ENCODE assay signal across 8 mouse cellular contexts in genomic region chr1:181851521-181852310, GRCm38 (mm10). TPM values are rescaled to one million over a fixed set of nuclear protein-coding genes. Genes with fewer than 3 reads are reported as not detected.
DNase-seq lines count a peak whose midpoint lies in the region; ATAC-seq and TF ChIP-seq lines count a peak whose summit lies in the region.

No protein-coding gene starts in this region.

- H3K27ac ChIP-seq in lung, embryonic 15.5 days: peak overlapping the region; percentile 89; the same call in 1 of the 2 replicates
- peak overlapping the region; percentile 69 for H3K27ac ChIP-seq in heart, embryonic 15.5 days
- H3K27ac ChIP-seq in limb, embryonic 14.5 days (replicated peaks; ENCODE audit: low read depth, low read length): no peak overlapping the region
- H3K27ac ChIP-seq in hindbrain, embryonic 12.5 days: no peak overlapping the region

- no peaks in the 10 kb centered on the region for H3K9me3 ChIP-seq in lung, embryonic 15.5 days
- H3K9me3 ChIP-seq in heart, embryonic 15.5 days (replicated peaks): no peaks in the 10 kb centered on the region
- H3K9me3 ChIP-seq in limb, embryonic 14.5 days (ENCODE audit: control insufficient read depth, low read length): no peaks in the 10 kb centered on the region
- H3K9me3 ChIP-seq in hindbrain, embryonic 12.5 days (replicated peaks): no peaks in the 10 kb centered on the region

- H3K9ac ChIP-seq in lung, embryonic 15.5 days: no peak overlapping the region
- no peak overlapping the region for H3K9ac ChIP-seq in heart, embryonic 15.5 days
- H3K9ac ChIP-seq in limb, embryonic 14.5 days (ENCODE audit: low read depth, low read length, severe bottlenecking): no peak overlapping the region
- H3K9ac ChIP-seq in hindbrain, embryonic 12.5 days: no peak overlapping the region

- no peak for TF ChIP-seq POLR2A in limb, embryonic 14.5 days (IDR thresholded peaks at IDR 0.05; ENCODE audit: borderline replicate concordance, extremely low read depth, insufficient read depth, insufficient read length)

- H3K36me3 ChIP-seq in lung, embryonic 15.5 days: no peaks in the 10 kb centered on the region
- H3K36me3 ChIP-seq in heart, embryonic 15.5 days: no peaks in the 10 kb centered on the region
- no peaks in the 10 kb centered on the region for H3K36me3 ChIP-seq in limb, embryonic 14.5 days (ENCODE audit: control insufficient read depth, insufficient read depth, low read length)
- no peaks in the 10 kb centered on the region for H3K36me3 ChIP-seq in hindbrain, embryonic 12.5 days

- no peaks in the 10 kb centered on the region for H3K27me3 ChIP-seq in lung, embryonic 15.5 days
- no peaks in the 10 kb centered on the region for H3K27me3 ChIP-seq in heart, embryonic 15.5 days
- H3K27me3 ChIP-seq in limb, embryonic 14.5 days (ENCODE audit: control insufficient read depth, insufficient read depth, low read length): no peaks in the 10 kb centered on the region
- no peaks in the 10 kb centered on the region for H3K27me3 ChIP-seq in hindbrain, embryonic 12.5 days

- no peak for ATAC-seq in lung, embryonic 15.5 days (ENCODE audit: borderline replicate concordance, extremely low read depth, low FRiP score, low TSS enrichment)
- no peak for ATAC-seq in heart, embryonic 15.5 days (replicated peaks; ENCODE audit: insufficient number of reproducible peaks, insufficient read depth, low FRiP score, low read depth)
- no peak for ATAC-seq in limb, embryonic 14.5 days (ENCODE audit: low FRiP score, low read depth)
- no peak for ATAC-seq in hindbrain, embryonic 12.5 days (ENCODE audit: low FRiP score)

- peak overlapping the region; percentile 57 for H3K4me2 ChIP-seq in lung, embryonic 15.5 days
- peak overlapping the region; percentile 65 for H3K4me2 ChIP-seq in heart, embryonic 15.5 days
- H3K4me2 ChIP-seq in limb, embryonic 14.5 days (replicated peaks; ENCODE audit: low read depth, low read length, severe bottlenecking): no peak overlapping the region
- H3K4me2 ChIP-seq in hindbrain, embryonic 12.5 days (replicated peaks): no peak overlapping the region

- peaks cover 17% of the 10 kb centered on the region for H3K4me1 ChIP-seq in lung, embryonic 15.5 days
- H3K4me1 ChIP-seq in heart, embryonic 15.5 days (replicated peaks): peaks cover 20% of the 10 kb centered on the region
- H3K4me1 ChIP-seq in limb, embryonic 14.5 days (ENCODE audit: control insufficient read depth, insufficient read depth, low read length): peaks cover 8% of the 10 kb centered on the region; the same call in 1 of the 2 replicates
- peaks cover 7% of the 10 kb centered on the region for H3K4me1 ChIP-seq in hindbrain, embryonic 12.5 days

- H3K4me3 ChIP-seq in lung, embryonic 15.5 days: no peak overlapping the region
- peak overlapping the region; percentile 34; the same call in 1 of the 2 replicates for H3K4me3 ChIP-seq in heart, embryonic 15.5 days
- no peak overlapping the region for H3K4me3 ChIP-seq in limb, embryonic 14.5 days (replicated peaks; ENCODE audit: low read length)
- H3K4me3 ChIP-seq in hindbrain, embryonic 12.5 days: no peak overlapping the region

- 62% methylated on average over 12 of the region's 12 CpGs for WGBS in lung, embryonic 15.5 days
- WGBS in heart, embryonic 15.5 days: 52% methylated on average over 12 of the region's 12 CpGs
- WGBS in limb, embryonic 14.5 days: 76% methylated on average over 12 of the region's 12 CpGs
- WGBS in hindbrain, embryonic 12.5 days: 91% methylated on average over 12 of the region's 12 CpGs

- no peak for DNase-seq in lung, postnatal 25 days (ENCODE audit: low spot score)
- peak; percentile 46 to 63 for DNase-seq in frontal cortex, postnatal 36 days (ENCODE audit: low spot score in 2 of 2)
- DNase-seq in limb, embryonic 14.5 days (ENCODE audit: low spot score): peak; percentile 47
- no peak for DNase-seq in embryo, embryonic 9.5 days (ENCODE audit: extremely low spot score)
- DNase-seq in kidney, postnatal 4 days: no peak

RNA-seq across cellular contexts. Expression of gene Lbr, which starts 8.9 kb away (rescaled TPM):
- 131 and 137 TPM in 2 replicates for polyA plus RNA-seq in lung, embryonic 15.5 days (2015; fragmentation: Nextera tagmentation; extraction: Ambion mirVana)
- polyA plus RNA-seq in heart, embryonic 15.5 days (2015; fragmentation: Nextera tagmentation; extraction: Ambion mirVana): 55.7 and 74.5 TPM in 2 replicates
- polyA plus RNA-seq in limb, embryonic 14.5 days (2012; rRNA removed): 45.0 and 52.8 TPM in 2 replicates
- 112 and 115 TPM in 2 replicates for polyA plus RNA-seq in limb, embryonic 14.5 days (2014; fragmentation: Nextera tagmentation; extraction: Ambion mirVana)
- polyA plus RNA-seq in hindbrain, embryonic 12.5 days (2016; fragmentation: Nextera tagmentation; extraction: Ambion mirVana): 95.2 and 98.0 TPM in 2 replicates

Comparison
In these comparisons a context has a peak if more than half of its experiments do, and no peak if none do; other contexts are left out.
1. H3K27ac ChIP-seq: peak in lung, embryonic 15.5 days (single experiment) and heart, embryonic 15.5 days (single experiment); none in limb, embryonic 14.5 days (single experiment) and hindbrain, embryonic 12.5 days (single experiment).
2. H3K4me2 ChIP-seq: peak in lung, embryonic 15.5 days (single experiment) and heart, embryonic 15.5 days (single experiment); none in limb, embryonic 14.5 days (single experiment) and hindbrain, embryonic 12.5 days (single experiment).
3. DNase-seq: peak in frontal cortex, postnatal 36 days (2 of 2) and limb, embryonic 14.5 days (single experiment); none in lung, postnatal 25 days (single experiment), embryo, embryonic 9.5 days (single experiment) and kidney, postnatal 4 days (0 of 2).